8 mouse cellular contexts compared by ENCODE assay signal in genomic region chr1:105711227-105711626, GRCm38 (mm10). TPM values are rescaled to one million over a fixed set of nuclear protein-coding genes. Genes with fewer than 3 reads are reported as not detected.
DNase-seq lines count a peak whose midpoint lies in the region; ATAC-seq and TF ChIP-seq lines count a peak whose summit lies in the region.

No protein-coding gene starts in this region.

- H3K4me2 ChIP-seq in heart, embryonic 12.5 days: no peak overlapping the region
- no peak overlapping the region for H3K4me2 ChIP-seq in lung, postnatal 0 days (replicated peaks; ENCODE audit: low read depth, low read length)
- H3K4me2 ChIP-seq in midbrain, embryonic 11.5 days: no peak overlapping the region

- H3K27me3 ChIP-seq in heart, adult 2 months (ENCODE audit: control insufficient read depth, insufficient read depth, low read length): no peaks in the 10 kb centered on the region
- H3K27me3 ChIP-seq in heart, embryonic 12.5 days (replicated peaks): no peaks in the 10 kb centered on the region
- H3K27me3 ChIP-seq in lung, postnatal 0 days (replicated peaks; ENCODE audit: insufficient read depth, low read length): no peaks in the 10 kb centered on the region
- H3K27me3 ChIP-seq in midbrain, embryonic 11.5 days (ENCODE audit: control insufficient read depth, insufficient read depth, low read length): no peaks in the 10 kb centered on the region

- no peak for TF ChIP-seq EP300 in heart, adult 2 months (IDR thresholded peaks at IDR 0.05; ENCODE audit: insufficient read depth, low read depth, low read length)
- no peak for TF ChIP-seq EP300 in lung, postnatal 0 days (IDR thresholded peaks at IDR 0.05)

- no peak overlapping the region for H3K27ac ChIP-seq in heart, adult 2 months
- no peak overlapping the region for H3K27ac ChIP-seq in heart, embryonic 12.5 days (ENCODE audit: poor library complexity, severe bottlenecking)
- no peak overlapping the region for H3K27ac ChIP-seq in lung, postnatal 0 days (ENCODE audit: low read length)
- no peak overlapping the region for H3K27ac ChIP-seq in midbrain, embryonic 11.5 days (ENCODE audit: low read depth, low read length)

- no peak for DNase-seq in heart, adult 2 months
- DNase-seq in lung, postnatal 0 days (ENCODE audit: low spot score): peak; percentile 39
- no peak for DNase-seq in lung, adult 2 months
- peak; percentile 19 for DNase-seq in MEL-GATA-1-ER (ENCODE audit: extremely low read depth, low read depth)
- peak; percentile 75 for DNase-seq in induced T-regulatory cell, adult 2 months (ENCODE audit: low read depth)
- DNase-seq in midbrain, embryonic 11.5 days (ENCODE audit: low spot score, missing footprints): no peak
- no peak for DNase-seq in spleen, adult 12 weeks (ENCODE audit: low spot score)

- no peaks in the 10 kb centered on the region; the same call in 1 of the 2 replicates for H3K36me3 ChIP-seq in heart, adult 2 months (ENCODE audit: control insufficient read depth, insufficient read depth, low read length)
- H3K36me3 ChIP-seq in heart, embryonic 12.5 days: peaks cover 25% of the 10 kb centered on the region
- H3K36me3 ChIP-seq in lung, postnatal 0 days (ENCODE audit: insufficient read depth, low read length): peaks cover 6% of the 10 kb centered on the region; the same call in 1 of the 2 replicates
- no peaks in the 10 kb centered on the region for H3K36me3 ChIP-seq in midbrain, embryonic 11.5 days (ENCODE audit: control insufficient read depth, insufficient read depth, low read length)

- no peak for TF ChIP-seq POLR2A in heart, adult 2 months (IDR thresholded peaks at IDR 0.05; ENCODE audit: insufficient read depth, low read depth, low read length)
- no peak for TF ChIP-seq POLR2A in lung, adult 2 months (IDR thresholded peaks at IDR 0.05; ENCODE audit: borderline replicate concordance, extremely low read depth, low read depth, low read length)

- 30% methylated on average over 1 of the region's 1 CpGs for WGBS in heart, adult 2 months
- WGBS in heart, embryonic 12.5 days: 63% methylated on average over 1 of the region's 1 CpGs
- WGBS in lung, postnatal 0 days: 21% methylated on average over 1 of the region's 1 CpGs
- WGBS in lung, adult 2 months: 19% methylated on average over 1 of the region's 1 CpGs
- WGBS in midbrain, embryonic 11.5 days: 61% methylated on average over 1 of the region's 1 CpGs

- no peaks in the 10 kb centered on the region for H3K9me3 ChIP-seq in heart, embryonic 12.5 days (replicated peaks)
- no peaks in the 10 kb centered on the region for H3K9me3 ChIP-seq in lung, postnatal 0 days (ENCODE audit: low read length)
- no peaks in the 10 kb centered on the region for H3K9me3 ChIP-seq in midbrain, embryonic 11.5 days (ENCODE audit: control insufficient read depth, low read length)

- no peaks in the 10 kb centered on the region for H3K4me1 ChIP-seq in heart, adult 2 months (ENCODE audit: control insufficient read depth, insufficient read depth, low read length)
- H3K4me1 ChIP-seq in heart, embryonic 12.5 days (replicated peaks): no peaks in the 10 kb centered on the region
- no peaks in the 10 kb centered on the region for H3K4me1 ChIP-seq in lung, postnatal 0 days (ENCODE audit: insufficient read depth, low read depth, low read length)
- no peaks in the 10 kb centered on the region for H3K4me1 ChIP-seq in lung, adult 2 months (ENCODE audit: control insufficient read depth, insufficient read depth, low read length)
- H3K4me1 ChIP-seq in midbrain, embryonic 11.5 days (ENCODE audit: control insufficient read depth, insufficient read depth, low read length): no peaks in the 10 kb centered on the region

- ATAC-seq in heart, embryonic 12.5 days (ENCODE audit: insufficient number of reproducible peaks, low FRiP score): no peak
- no peak for ATAC-seq in lung, postnatal 0 days
- ATAC-seq in midbrain, embryonic 11.5 days (ENCODE audit: low FRiP score): no peak

- no peak overlapping the region for H3K4me3 ChIP-seq in heart, adult 2 months
- no peak overlapping the region for H3K4me3 ChIP-seq in heart, embryonic 12.5 days
- no peak overlapping the region for H3K4me3 ChIP-seq in lung, postnatal 0 days (ENCODE audit: low read depth, low read length)
- no peak overlapping the region for H3K4me3 ChIP-seq in lung, adult 2 months (replicated peaks; ENCODE audit: extremely low read depth, low read depth, low read length)
- H3K4me3 ChIP-seq in midbrain, embryonic 11.5 days (ENCODE audit: low read depth, low read length): no peak overlapping the region

- intact Hi-C loops in heart, adult 2 months (cut with DNase I): loop anchor here (1.0 to 5.0 kb wide), 2 partner anchors 51 to 724 kb away; no protein-coding TSS in a partner anchor

- TF ChIP-seq CTCF in heart, adult 2 months (IDR thresholded peaks at IDR 0.05): peak; percentile 87
- peak; percentile 61 for TF ChIP-seq CTCF in lung, postnatal 0 days (IDR thresholded peaks at IDR 0.05)
- TF ChIP-seq CTCF in lung, adult 2 months (IDR thresholded peaks at IDR 0.05; ENCODE audit: insufficient read depth, low read length): no peak

- no peaks in the 10 kb centered on the region for H3K79me2 ChIP-seq in heart, adult 2 months (replicated peaks; ENCODE audit: control insufficient read depth, insufficient read depth, low read length)

- H3K9ac ChIP-seq in heart, adult 2 months (ENCODE audit: low read depth, low read length): no peak overlapping the region
- H3K9ac ChIP-seq in heart, embryonic 12.5 days: no peak overlapping the region
- no peak overlapping the region for H3K9ac ChIP-seq in lung, postnatal 0 days (replicated peaks; ENCODE audit: low read depth)
- no peak overlapping the region for H3K9ac ChIP-seq in midbrain, embryonic 11.5 days (ENCODE audit: low read length)

RNA-seq across cellular contexts. Expression of gene Relch, which starts 47.6 kb away (rescaled TPM):
- total RNA-seq in heart, adult 2 months (2021): 10 to 100 TPM; 18.9 to 21.6 TPM
- polyA plus RNA-seq in heart, adult 2 months (2012; rRNA removed): 8.4 and 11.7 TPM in 2 replicates
- 23.4 and 25.2 TPM in 2 replicates for polyA plus RNA-seq in heart, embryonic 12.5 days (2016; fragmentation: Nextera tagmentation; extraction: Ambion mirVana)
- polyA plus RNA-seq in lung, postnatal 0 days (2015; fragmentation: Nextera tagmentation; extraction: Ambion mirVana): 21.0 and 21.3 TPM in 2 replicates
- polyA plus RNA-seq in lung, adult 2 months (2012; rRNA removed): 21.0 and 21.1 TPM in 2 replicates
- 27.9 and 30.1 TPM in 2 replicates for polyA plus RNA-seq in midbrain, embryonic 11.5 days (2014; fragmentation: Nextera tagmentation; extraction: Ambion mirVana)

RNA-seq across cellular contexts. Expression of gene Pign, which starts 47.8 kb away (rescaled TPM):
- 10 to 100 TPM; 12.5 to 13.4 TPM for total RNA-seq in heart, adult 2 months (2021)
- 12.8 and 18.9 TPM in 2 replicates for polyA plus RNA-seq in heart, adult 2 months (2012; rRNA removed)
- 16.4 and 17.4 TPM in 2 replicates for polyA plus RNA-seq in heart, embryonic 12.5 days (2016; fragmentation: Nextera tagmentation; extraction: Ambion mirVana)
- 8.9 and 12.5 TPM in 2 replicates for polyA plus RNA-seq in lung, postnatal 0 days (2015; fragmentation: Nextera tagmentation; extraction: Ambion mirVana)
- polyA plus RNA-seq in lung, adult 2 months (2012; rRNA removed): 16.5 and 27.6 TPM in 2 replicates
- 13.2 and 14.3 TPM in 2 replicates for polyA plus RNA-seq in midbrain, embryonic 11.5 days (2014; fragmentation: Nextera tagmentation; extraction: Ambion mirVana)

Comparison
In these comparisons a context has a peak if more than half of its experiments do, and no peak if none do; other contexts are left out.
1. DNase-seq: peak in lung, postnatal 0 days (single experiment), MEL-GATA-1-ER (single experiment) and induced T-regulatory cell, adult 2 months (single experiment); none in heart, adult 2 months (0 of 2), lung, adult 2 months (single experiment), midbrain, embryonic 11.5 days (single experiment) and spleen, adult 12 weeks (single experiment).